Mouse (Mus musculus): Measurements from ENCODE around the gene Ppib. TPM values are rescaled to one million over a fixed set of nuclear protein-coding genes. Genes with fewer than 3 reads are reported as not detected.

Gene Ppib
- polyA plus RNA-seq, 1 experiment, result 139 TPM

GRCm38 (mm10) chr9:66064316-66064715 is 4.3 kb downstream of the Ppib start:
- peaks cover 5% of the 10 kb centered on the region for H3K4me1 ChIP-seq (ENCODE audit: control insufficient read depth, insufficient read depth, insufficient read length, low read length)
- no peak overlapping the region for H3K27ac ChIP-seq (replicated peaks; ENCODE audit: low read depth, low read length)
- no peak overlapping the region for H3K4me3 ChIP-seq (ENCODE audit: insufficient read depth, low read depth, low read length)

- Histone ChIP-seq H3K27ac (replicated peaks; ENCODE audit: low read depth, low read length) (no peak overlapping the region), H3K4me1 (ENCODE audit: control insufficient read depth, insufficient read depth, insufficient read length, low read length) (no peaks in the 10 kb centered on the region; the same call in 1 of the 2 replicates), H3K4me3 (ENCODE audit: insufficient read depth, low read depth, low read length) (no peak overlapping the region)
Observed at GRCm38 (mm10) chr9:66066791-66067190, 6.8 kb downstream of the Ppib start.

GRCm38 (mm10) chr9:66067542-66067941 is 7.5 kb downstream of the Ppib start:
- no peak overlapping the region for H3K4me3 ChIP-seq (ENCODE audit: insufficient read depth, low read depth, low read length)
- H3K4me1 ChIP-seq (ENCODE audit: control insufficient read depth, insufficient read depth, insufficient read length, low read length), result no peaks in the 10 kb centered on the region; the same call in 1 of the 2 replicates
- no peak overlapping the region for H3K27ac ChIP-seq (replicated peaks; ENCODE audit: low read depth, low read length)

- Histone ChIP-seq H3K27ac (replicated peaks; ENCODE audit: low read depth, low read length) (no peak overlapping the region), H3K4me3 (ENCODE audit: insufficient read depth, low read depth, low read length) (no peak overlapping the region), H3K4me1 (ENCODE audit: control insufficient read depth, insufficient read depth, insufficient read length, low read length) (no peaks in the 10 kb centered on the region; the same call in 1 of the 2 replicates)
Observed at GRCm38 (mm10) chr9:66068056-66068455, 8.0 kb downstream of the Ppib start.

- Histone ChIP-seq H3K4me3 (ENCODE audit: insufficient read depth, low read depth, low read length) (peak overlapping the region; percentile 40), H3K4me1 (ENCODE audit: control insufficient read depth, insufficient read depth, insufficient read length, low read length) (no peaks in the 10 kb centered on the region; the same call in 1 of the 2 replicates), H3K27ac (replicated peaks; ENCODE audit: low read depth, low read length) (no peak overlapping the region)
Observed at GRCm38 (mm10) chr9:66068971-66069391, 9.0 kb downstream of the Ppib start.

GRCm38 (mm10) chr9:66069583-66069982 is 9.6 kb downstream of the Ppib start, which contains the start of gene Snx22:
Gene Snx22, minus strand, starts transcription at chr9:66069719.
- Histone ChIP-seq H3K27ac (replicated peaks; ENCODE audit: low read depth, low read length) (no peak within 1 kb of the TSS), H3K4me3 (ENCODE audit: insufficient read depth, low read depth, low read length) (peak within 1 kb of the TSS; percentile 40), H3K4me1 (ENCODE audit: control insufficient read depth, insufficient read depth, insufficient read length, low read length) (no peaks in the 10 kb centered on the region; the same call in 1 of the 2 replicates)

GRCm38 (mm10) chr9:66070151-66070550 is 10.1 kb downstream of the Ppib start:
- Histone ChIP-seq H3K27ac (replicated peaks; ENCODE audit: low read depth, low read length) (no peak overlapping the region), H3K4me3 (ENCODE audit: insufficient read depth, low read depth, low read length) (no peak overlapping the region), H3K4me1 (ENCODE audit: control insufficient read depth, insufficient read depth, insufficient read length, low read length) (no peaks in the 10 kb centered on the region; the same call in 1 of the 2 replicates)

GRCm38 (mm10) chr9:66072754-66073153 is 12.7 kb downstream of the Ppib start:
- no peak overlapping the region for H3K27ac ChIP-seq (replicated peaks; ENCODE audit: low read depth, low read length)
- no peaks in the 10 kb centered on the region; the same call in 1 of the 2 replicates for H3K4me1 ChIP-seq (ENCODE audit: control insufficient read depth, insufficient read depth, insufficient read length, low read length)
- H3K4me3 ChIP-seq (ENCODE audit: insufficient read depth, low read depth, low read length), result no peak overlapping the region

- no peak overlapping the region for H3K27ac ChIP-seq (replicated peaks; ENCODE audit: low read depth, low read length)
- no peaks in the 10 kb centered on the region for H3K4me1 ChIP-seq (ENCODE audit: control insufficient read depth, insufficient read depth, insufficient read length, low read length)
- no peak overlapping the region for H3K4me3 ChIP-seq (ENCODE audit: insufficient read depth, low read depth, low read length)
Observed at GRCm38 (mm10) chr9:66078072-66078471, 18.1 kb downstream of the Ppib start.

- Histone ChIP-seq H3K4me3 (ENCODE audit: insufficient read depth, low read depth, low read length) (no peak overlapping the region), H3K4me1 (ENCODE audit: control insufficient read depth, insufficient read depth, insufficient read length, low read length) (no peaks in the 10 kb centered on the region), H3K27ac (replicated peaks; ENCODE audit: low read depth, low read length) (no peak overlapping the region)
Observed at GRCm38 (mm10) chr9:66078493-66078892, 18.5 kb downstream of the Ppib start.

GRCm38 (mm10) chr9:66080804-66081459 is 20.9 kb downstream of the Ppib start:
- no peak overlapping the region for H3K27ac ChIP-seq (replicated peaks; ENCODE audit: low read depth, low read length)
- no peaks in the 10 kb centered on the region for H3K4me1 ChIP-seq (ENCODE audit: control insufficient read depth, insufficient read depth, insufficient read length, low read length)
- no peak overlapping the region for H3K4me3 ChIP-seq (ENCODE audit: insufficient read depth, low read depth, low read length)

GRCm38 (mm10) chr9:66081999-66082398 is 22.0 kb downstream of the Ppib start:
- Histone ChIP-seq H3K4me1 (ENCODE audit: control insufficient read depth, insufficient read depth, insufficient read length, low read length) (no peaks in the 10 kb centered on the region), H3K27ac (replicated peaks; ENCODE audit: low read depth, low read length) (no peak overlapping the region), H3K4me3 (ENCODE audit: insufficient read depth, low read depth, low read length) (no peak overlapping the region)

- Histone ChIP-seq H3K4me3 (ENCODE audit: insufficient read depth, low read depth, low read length) (no peak overlapping the region), H3K4me1 (ENCODE audit: control insufficient read depth, insufficient read depth, insufficient read length, low read length) (no peaks in the 10 kb centered on the region), H3K27ac (replicated peaks; ENCODE audit: low read depth, low read length) (no peak overlapping the region)
Observed at GRCm38 (mm10) chr9:66084171-66084570, 24.1 kb downstream of the Ppib start.

- Histone ChIP-seq H3K4me1 (ENCODE audit: control insufficient read depth, insufficient read depth, insufficient read length, low read length) (no peaks in the 10 kb centered on the region), H3K27ac (replicated peaks; ENCODE audit: low read depth, low read length) (no peak overlapping the region), H3K4me3 (ENCODE audit: insufficient read depth, low read depth, low read length) (no peak overlapping the region)
Observed at GRCm38 (mm10) chr9:66087062-66087461, 27.0 kb downstream of the Ppib start.

GRCm38 (mm10) chr9:66088411-66088810 is 28.4 kb downstream of the Ppib start:
- Histone ChIP-seq H3K4me1 (ENCODE audit: control insufficient read depth, insufficient read depth, insufficient read length, low read length) (no peaks in the 10 kb centered on the region), H3K4me3 (ENCODE audit: insufficient read depth, low read depth, low read length) (no peak overlapping the region), H3K27ac (replicated peaks; ENCODE audit: low read depth, low read length) (no peak overlapping the region)

- Histone ChIP-seq H3K27ac (replicated peaks; ENCODE audit: low read depth, low read length) (no peak overlapping the region), H3K4me3 (ENCODE audit: insufficient read depth, low read depth, low read length) (no peak overlapping the region), H3K4me1 (ENCODE audit: control insufficient read depth, insufficient read depth, insufficient read length, low read length) (no peaks in the 10 kb centered on the region)
Observed at GRCm38 (mm10) chr9:66090593-66091244, 30.7 kb downstream of the Ppib start.

All from brown adipose tissue, adult 24 weeks (tissue).